Mouse (Mus musculus): Measurements from ENCODE around the gene Gpr155. TPM values are rescaled to one million over a fixed set of nuclear protein-coding genes. Genes with fewer than 3 reads are reported as not detected.
A peak's percentile ranks its signal among the peaks of the same experiment; 100 is the strongest.

Gene Gpr155
- 10 to 100 TPM; 37.6 to 39.4 TPM for total RNA-seq (2021)
- long read RNA-seq, experiment 1, full-length matches to known transcripts: 19 of 36 reads
- long read RNA-seq, experiment 1, partial matches to known transcripts: 15 of 36 reads
- long read RNA-seq, experiment 1, other reads (novel, unspliced or antisense): 2 of 36 reads
- long read RNA-seq, experiment 2, full-length matches to known transcripts: 9 of 28 reads
- long read RNA-seq, experiment 2, partial matches to known transcripts: 1 of 28 reads
- long read RNA-seq, experiment 2, other reads (novel, unspliced or antisense): 18 of 28 reads

DNA sequence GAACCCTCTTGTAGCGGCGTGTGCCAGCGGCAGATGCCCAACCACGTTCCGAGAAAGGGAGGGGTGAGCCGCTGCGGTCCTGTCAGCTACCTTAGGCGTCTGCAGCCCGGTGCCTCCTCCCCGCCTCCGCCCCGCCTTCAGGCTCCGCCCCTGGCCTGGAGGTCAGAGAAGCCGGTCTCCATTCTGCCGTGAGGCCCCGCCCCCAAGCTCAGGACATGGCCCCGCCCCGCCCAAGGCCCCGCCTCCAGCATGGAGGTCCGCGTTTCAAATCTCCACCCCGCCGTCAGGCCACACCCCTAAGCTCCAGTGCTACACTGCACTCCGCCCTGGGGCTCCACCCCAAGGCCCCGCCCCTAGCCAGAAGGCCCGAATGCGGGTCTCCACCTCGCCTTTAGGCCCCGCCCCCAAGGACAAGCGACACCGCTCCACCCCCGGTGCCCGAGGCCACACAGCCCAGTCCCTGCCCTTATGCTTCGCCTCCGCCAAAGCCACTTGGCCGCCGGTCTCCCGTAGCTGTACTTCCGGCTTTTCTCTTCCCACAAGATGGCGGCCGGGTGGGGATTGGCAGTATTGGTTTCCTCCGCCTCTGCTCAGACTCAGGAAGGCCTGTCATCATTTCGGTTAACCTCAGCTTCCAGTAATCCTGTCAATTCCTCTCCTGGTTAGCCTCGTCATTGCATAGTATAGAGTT, at the start of gene Gpr155:
Gene Gpr155 (minus strand): TSS at position 217 of the 691 bp plus-strand sequence.
- peak; percentile 98 to 99 for DNase-seq (ENCODE audit: low spot score in 2 of 2)

DNA sequence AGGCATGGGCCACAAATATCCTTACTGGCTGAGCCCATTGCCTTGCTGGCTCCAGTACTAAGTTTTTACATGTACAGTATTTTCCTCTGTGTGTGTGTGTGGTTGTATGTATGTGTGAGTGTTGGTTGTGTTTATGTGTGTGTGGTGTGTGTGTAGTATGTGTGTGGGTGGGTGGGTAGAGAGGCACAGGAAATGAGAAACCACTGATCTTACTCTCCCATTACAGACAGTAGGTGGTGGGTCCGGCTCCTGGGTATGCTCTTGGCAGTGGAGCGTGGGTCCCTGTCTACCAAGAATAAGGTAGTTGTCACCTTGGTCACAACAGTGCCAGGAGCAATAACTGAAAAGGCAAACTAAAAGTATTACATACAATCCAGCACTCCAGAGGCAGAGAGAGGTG, 49.5 kb upstream of the Gpr155 start:
- DNase-seq (ENCODE audit: low spot score in 2 of 2): no peak

- no peak for DNase-seq (ENCODE audit: low spot score in 2 of 2)
Observed at GRCm38 (mm10) chr2:73431959-73432396, 45.6 kb upstream of the Gpr155 start.

GRCm38 (mm10) chr2:73428803-73429468, 42.6 kb upstream of the Gpr155 start:
- DNase-seq (ENCODE audit: low spot score in 2 of 2): peak; percentile 49 to 53

DNA sequence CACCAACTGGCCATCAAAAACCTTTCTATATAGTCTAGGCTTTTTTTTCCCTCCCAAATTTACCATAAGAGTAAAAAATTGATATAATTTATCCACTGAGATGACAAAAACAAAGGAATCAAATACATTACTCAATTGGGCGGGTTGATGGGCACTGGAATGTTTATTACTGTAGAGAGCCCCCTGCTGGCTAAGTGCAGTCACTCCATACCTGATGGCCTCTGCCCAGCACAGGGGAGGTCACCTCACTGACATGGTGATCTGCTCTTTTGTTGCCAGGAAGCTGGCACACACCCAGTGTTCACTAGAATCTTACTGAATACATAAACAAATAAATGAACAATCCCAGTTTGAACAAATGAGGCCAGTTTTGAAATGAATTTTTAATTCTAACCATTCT, 40.9 kb upstream of the Gpr155 start:
- no peak for DNase-seq (ENCODE audit: low spot score in 2 of 2)

- no peak for DNase-seq (ENCODE audit: low spot score in 2 of 2)
Observed at GRCm38 (mm10) chr2:73425822-73426221, 39.5 kb upstream of the Gpr155 start.

DNA sequence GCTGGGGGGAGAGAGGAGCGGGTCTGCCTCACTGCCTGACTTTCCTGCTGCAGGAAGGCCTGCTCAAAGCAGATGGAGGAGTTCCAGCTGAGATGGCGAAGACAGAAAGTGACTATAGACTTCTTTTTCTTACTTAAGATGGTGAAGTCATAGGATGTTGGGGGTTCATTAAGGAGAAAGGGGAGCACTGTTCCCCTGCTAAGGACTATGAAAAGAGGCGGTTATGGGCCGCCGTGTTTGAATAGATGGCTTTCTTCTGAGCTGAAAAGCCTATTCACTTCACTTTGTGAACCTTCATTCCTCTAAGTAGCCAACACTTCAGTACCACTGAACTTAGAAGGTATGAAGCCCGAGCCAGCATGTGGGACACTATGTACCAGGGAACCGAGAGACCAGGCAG, 33.4 kb upstream of the Gpr155 start:
- DNase-seq (ENCODE audit: low spot score in 2 of 2): no peak

DNA sequence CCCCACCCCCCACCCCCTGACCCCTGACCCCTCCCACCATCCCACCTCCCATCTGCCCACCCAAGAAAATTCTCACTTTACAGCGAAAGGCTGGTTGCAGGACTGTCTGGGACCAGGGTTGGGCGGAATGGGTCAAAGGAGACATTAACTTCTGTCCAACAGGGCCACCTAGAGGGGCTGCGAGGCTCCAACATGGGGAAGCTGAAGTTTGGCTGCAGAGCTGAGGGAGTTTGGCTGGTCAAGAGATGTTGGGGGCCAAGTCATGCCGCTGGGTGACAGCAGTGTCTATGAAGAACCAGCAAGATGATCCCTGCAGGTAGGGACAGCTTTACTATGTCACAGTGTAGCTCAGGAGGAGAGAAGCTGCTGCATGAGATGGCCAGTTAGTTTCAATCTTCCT, 32.9 kb upstream of the Gpr155 start:
- peak in 1 of 2 experiments; percentile 10 for DNase-seq (ENCODE audit: low spot score in 2 of 2)

GRCm38 (mm10) chr2:73415892-73416291, 29.5 kb upstream of the Gpr155 start:
- no peak for DNase-seq (ENCODE audit: low spot score in 2 of 2)

GRCm38 (mm10) chr2:73410076-73410475, 23.7 kb upstream of the Gpr155 start:
- no peak for DNase-seq (ENCODE audit: low spot score in 2 of 2)

DNA sequence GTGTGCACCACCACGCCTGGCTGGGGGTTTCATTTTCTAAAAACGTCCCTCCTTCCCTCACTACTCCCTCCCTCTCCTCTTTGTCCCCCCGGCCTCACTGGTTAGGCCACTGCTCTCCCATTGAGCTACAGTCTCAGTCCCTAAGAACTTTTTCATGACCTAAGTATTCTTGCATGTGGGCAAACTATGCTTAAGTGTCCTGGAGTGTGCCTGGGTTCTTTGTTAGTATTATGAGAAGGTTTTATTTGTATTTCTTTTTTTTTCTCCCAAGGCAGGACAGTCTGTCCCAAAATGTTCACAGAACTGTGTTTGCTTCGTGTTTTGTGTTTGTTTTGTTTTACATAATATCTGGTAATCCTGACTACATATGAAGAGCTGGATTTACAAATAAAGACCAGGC, 21.3 kb upstream of the Gpr155 start:
- no peak for DNase-seq (ENCODE audit: low spot score in 2 of 2)

GRCm38 (mm10) chr2:73406336-73406915, 20.1 kb upstream of the Gpr155 start:
- no peak for DNase-seq (ENCODE audit: low spot score in 2 of 2)

GRCm38 (mm10) chr2:73404980-73405379, 18.6 kb upstream of the Gpr155 start:
- DNase-seq (ENCODE audit: low spot score in 2 of 2): no peak

GRCm38 (mm10) chr2:73404442-73404841, 18.1 kb upstream of the Gpr155 start:
- DNase-seq (ENCODE audit: low spot score in 2 of 2): no peak

DNA sequence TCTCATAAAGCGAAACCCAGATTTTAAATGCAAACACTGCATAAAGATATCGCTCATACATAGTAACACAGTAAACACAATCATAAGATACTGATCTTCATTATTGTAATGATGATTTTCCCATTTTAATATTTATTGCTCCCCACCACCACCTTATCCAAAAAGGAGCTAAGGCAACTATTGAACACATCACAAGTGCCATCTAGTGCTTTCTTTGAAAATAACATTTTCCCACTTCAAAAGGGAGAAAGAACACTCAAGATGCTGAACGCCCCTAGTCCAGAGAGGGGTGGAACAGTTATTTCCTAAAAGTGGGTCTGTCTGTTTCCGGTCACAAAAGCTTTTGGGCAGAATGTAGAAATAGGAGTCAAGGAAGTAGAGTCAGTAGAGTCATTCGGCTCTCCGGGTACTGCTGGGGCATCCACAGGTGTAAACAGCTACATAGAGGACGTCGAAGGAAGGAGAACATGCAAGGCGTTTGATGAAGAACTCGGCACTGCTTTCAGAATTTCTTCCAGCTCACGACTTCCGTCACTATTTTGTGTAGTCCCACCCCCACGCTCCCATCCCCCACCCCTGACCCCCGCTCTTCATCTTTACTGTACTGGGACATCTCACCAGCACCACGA, 17.1 kb upstream of the Gpr155 start:
- DNase-seq (ENCODE audit: low spot score in 2 of 2): no peak

DNA sequence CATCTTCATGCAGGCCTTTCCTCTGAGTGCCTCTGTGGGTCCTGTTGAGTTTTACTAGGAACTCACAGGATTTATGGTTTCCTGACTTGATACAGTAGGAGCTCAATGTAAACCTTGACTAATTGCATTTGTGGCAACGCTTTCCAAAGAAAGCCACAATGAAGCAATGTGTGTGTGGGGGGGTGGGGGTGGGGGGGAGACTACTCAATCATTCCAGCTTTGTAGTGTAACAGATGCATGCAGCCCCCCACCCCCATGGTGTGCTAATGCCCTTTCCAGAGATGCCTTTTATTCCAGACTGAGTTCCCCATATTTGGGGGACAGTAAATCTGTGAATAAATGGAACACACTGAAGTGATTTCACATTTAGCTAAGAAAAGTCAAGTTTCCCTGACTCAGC, 15.3 kb upstream of the Gpr155 start:
- no peak for DNase-seq (ENCODE audit: low spot score in 2 of 2)

DNA sequence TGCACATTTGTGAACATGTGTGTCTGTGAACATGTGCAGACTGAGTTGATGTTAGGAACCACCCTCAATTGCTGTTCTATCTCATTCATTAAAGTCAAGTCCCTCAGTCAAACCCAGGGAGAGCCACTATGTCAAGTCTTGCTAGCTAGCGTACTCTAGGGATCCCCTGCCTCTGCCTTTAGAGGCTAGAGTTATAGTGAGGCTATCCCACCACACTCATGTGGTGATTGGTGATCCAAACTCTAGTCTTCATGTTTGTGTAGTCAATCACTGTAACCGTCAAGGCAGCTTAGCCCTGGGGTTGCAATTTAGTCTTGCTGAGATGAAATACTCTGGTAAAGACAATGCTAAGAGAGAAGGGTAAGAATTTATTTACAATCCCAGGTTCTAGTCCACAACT, 11.1 kb upstream of the Gpr155 start:
- DNase-seq (ENCODE audit: low spot score in 2 of 2): no peak

DNA sequence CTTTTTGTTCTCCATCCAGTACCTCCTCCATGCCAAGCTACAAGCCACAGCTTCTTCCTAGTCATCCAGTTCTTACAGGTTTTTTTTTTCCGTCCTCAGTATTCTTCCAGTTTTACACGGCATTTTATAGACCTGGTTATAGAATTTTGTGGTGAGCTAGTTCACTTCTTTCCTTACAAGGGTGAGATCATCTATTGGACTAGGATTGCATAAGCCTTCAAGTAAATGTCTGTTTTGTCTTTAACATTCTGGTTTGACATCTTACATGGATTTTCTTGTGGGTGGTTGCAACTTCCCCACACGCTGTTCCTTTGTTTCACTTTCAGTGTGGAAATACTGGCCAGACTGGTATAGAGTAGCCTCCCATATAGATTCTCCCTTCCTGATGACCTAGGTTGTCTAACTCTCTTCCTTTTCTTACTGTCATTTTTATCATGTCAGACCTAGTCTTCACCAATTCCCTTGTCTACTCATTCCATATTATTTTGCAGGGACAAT, 10.5 kb upstream of the Gpr155 start:
- no peak for DNase-seq (ENCODE audit: low spot score in 2 of 2)

- DNase-seq (ENCODE audit: low spot score in 2 of 2): no peak
Observed at GRCm38 (mm10) chr2:73395516-73395915, 9.1 kb upstream of the Gpr155 start.

DNA sequence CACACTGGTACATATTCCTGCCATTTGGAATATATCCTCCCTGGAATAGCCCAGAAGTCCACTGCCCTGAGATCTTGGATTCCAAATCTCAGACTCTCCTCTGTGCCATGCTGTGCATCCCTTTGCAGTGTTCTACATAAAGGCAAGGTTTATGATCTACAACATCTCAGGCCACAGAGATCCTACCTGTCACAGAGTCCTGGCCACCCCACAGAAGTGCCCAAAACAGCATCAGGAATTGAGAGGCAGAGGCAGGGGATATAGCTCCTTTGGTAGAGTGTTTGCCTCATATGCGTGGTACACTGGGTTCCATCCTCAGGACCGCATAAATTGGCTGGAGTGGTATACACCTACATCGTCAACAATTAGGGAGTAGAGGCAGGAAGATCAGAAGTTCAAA, 8.1 kb upstream of the Gpr155 start:
- DNase-seq (ENCODE audit: low spot score in 2 of 2): no peak

DNA sequence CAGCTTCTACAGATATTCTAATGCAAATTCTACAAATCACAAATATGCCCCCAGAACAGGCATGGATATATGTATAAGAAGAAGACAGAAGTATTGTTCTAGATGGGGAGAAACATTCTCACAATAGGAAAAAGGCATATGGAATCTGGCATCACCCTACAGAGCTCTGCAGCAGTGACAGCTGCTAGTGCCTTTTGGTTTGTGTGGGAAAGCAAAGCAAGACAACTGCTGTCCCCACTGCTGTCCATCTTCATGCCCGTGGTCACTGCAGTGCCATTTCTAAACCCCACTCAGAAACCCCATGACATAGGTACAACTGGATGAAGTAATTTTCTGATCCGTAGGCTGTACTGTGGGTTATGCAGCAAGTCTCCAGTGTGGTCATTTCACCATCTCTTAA, 6.4 kb upstream of the Gpr155 start:
- no peak for DNase-seq (ENCODE audit: low spot score in 2 of 2)
